Mouse (Mus musculus) MEL (cell line): ENCODE measurements around the gene Vdr. TPM values are rescaled to one million over a fixed set of nuclear protein-coding genes. Genes with fewer than 3 reads are reported as not detected.

Experiments
- DNase-seq: peaks from one replicate; pipeline ENCODE4 v3.0.0; 2011; ENCODE audit warnings: low read depth, low spot score
- H3K27ac ChIP-seq: 2 replicates; pipeline ENCODE4 v1.5.1; 2012; ENCODE audit warnings: low read depth, mild to moderate bottlenecking, control low read depth, low read length, moderate library complexity; ENCODE audit not compliant: control insufficient read depth
- H3K27me3 ChIP-seq, 2 experiments: fragments of 150-350 bp in 1 of 2; sonication (generic) in 1 of 2; 2 replicates each; pipeline ENCODE4 v1.6.1; 2012; ENCODE audit warnings: low read length in 2 of 2, mild to moderate bottlenecking in 2 of 2, improper control_type of control experiment in 1 of 2, moderate library complexity in 1 of 2; ENCODE audit not compliant: insufficient read depth in 2 of 2, control insufficient read depth in 1 of 2
- H3K36me3 ChIP-seq, 2 experiments: 2 replicates each; pipeline ENCODE4 v1.6.1; 2012 to 2014; ENCODE audit warnings: low read length in 2 of 2, improper control_type of control experiment in 1 of 2, inconsistent platforms in 1 of 2, mild to moderate bottlenecking in 1 of 2; ENCODE audit not compliant: insufficient read depth in 2 of 2, control insufficient read depth in 1 of 2
- H3K4me1 ChIP-seq, 2 experiments: fragments of 150-350 bp in 1 of 2; sonication (generic) in 1 of 2; 2 replicates each; pipeline ENCODE4 v1.6.1; 2012; ENCODE audit warnings: low read length in 2 of 2, improper control_type of control experiment in 1 of 2, mild to moderate bottlenecking in 1 of 2; ENCODE audit not compliant: insufficient read depth in 2 of 2, control insufficient read depth in 1 of 2
- H3K4me3 ChIP-seq, 2 experiments: fragments of 150-350 bp in 1 of 2; sonication (generic) in 1 of 2; 2 replicates each; pipeline ENCODE4 v1.5.1; 2012; ENCODE audit warnings: low read depth in 2 of 2, low read length in 2 of 2, mild to moderate bottlenecking in 2 of 2, moderate library complexity in 2 of 2, control low read depth in 1 of 2, improper control_type of control experiment in 1 of 2; ENCODE audit not compliant: control insufficient read depth in 1 of 2, insufficient read depth in 1 of 2
- H3K79me2 ChIP-seq: 2 replicates; pipeline ENCODE4 v1.6.1; 2012; ENCODE audit warnings: mild to moderate bottlenecking, low read length, moderate library complexity; ENCODE audit not compliant: control insufficient read depth, poor library complexity, insufficient read depth
- H3K9ac ChIP-seq: 2 replicates; pipeline ENCODE4 v1.6.1; 2012; ENCODE audit warnings: low read depth, mild to moderate bottlenecking, control low read depth, low read length, moderate library complexity; ENCODE audit not compliant: control insufficient read depth, poor library complexity, severe bottlenecking
- H3K9me3 ChIP-seq: fragments of 150-350 bp; sonication (generic); replicated peaks from 2 replicates; pipeline ENCODE4 v1.6.1; 2012; ENCODE audit warnings: mild to moderate bottlenecking, low read length, improper control_type of control experiment, moderate library complexity; ENCODE audit not compliant: insufficient read depth
- BHLHE40 ChIP-seq: IDR thresholded peaks from 2 replicates; pipeline ENCODE4 v1.6.1; 2012; ENCODE audit warnings: low read depth, mild to moderate bottlenecking, inconsistent platforms, low read length, improper control_type of control experiment, borderline replicate concordance
- CHD1 ChIP-seq: IDR thresholded peaks from 2 replicates; pipeline ENCODE4 v1.6.1; 2012; ENCODE audit warnings: low read depth, mild to moderate bottlenecking, inconsistent platforms, low read length, improper control_type of control experiment
- CHD2 ChIP-seq: IDR thresholded peaks from 2 replicates; pipeline ENCODE4 v1.6.1; 2011; ENCODE audit warnings: low read length, improper control_type of control experiment
- CTCF ChIP-seq, 3 experiments: IDR thresholded peaks in 2 of 3; conservative IDR thresholded peaks in 1 of 3; 2 replicates each; pipeline ENCODE4 v1.5.1; 2011 to 2012; ENCODE audit warnings: low read length in 3 of 3, low read depth in 2 of 3, mild to moderate bottlenecking in 2 of 3, improper control_type of control experiment in 1 of 3, inconsistent platforms in 1 of 3, mixed read lengths in 1 of 3, moderate library complexity in 1 of 3; ENCODE audit not compliant: control insufficient read depth in 1 of 3, insufficient read depth in 1 of 3, poor library complexity in 1 of 3, severe bottlenecking in 1 of 3
- E2F4 ChIP-seq: IDR thresholded peaks from 2 replicates; pipeline ENCODE4 v1.6.1; 2011; ENCODE audit warnings: low read depth, low read length, improper control_type of control experiment, borderline replicate concordance
- ELF1 ChIP-seq: IDR thresholded peaks from 2 replicates; pipeline ENCODE4 v1.6.1; 2014; ENCODE audit warnings: low read depth, mild to moderate bottlenecking, inconsistent platforms, low read length, improper control_type of control experiment, moderate library complexity
- EP300 ChIP-seq, 2 experiments: IDR thresholded peaks; 2 replicates each; pipeline ENCODE4 v1.6.1; 2011; ENCODE audit warnings: improper control_type of control experiment in 2 of 2, low read length in 2 of 2, low read depth in 1 of 2, mild to moderate bottlenecking in 1 of 2
- ETS1 ChIP-seq: IDR thresholded peaks from 2 replicates; pipeline ENCODE4 v1.6.1; 2012; ENCODE audit warnings: low read depth, mild to moderate bottlenecking, inconsistent platforms, low read length, improper control_type of control experiment, moderate library complexity
- GABPA ChIP-seq: IDR thresholded peaks from 2 replicates; pipeline ENCODE4 v1.6.1; 2012; ENCODE audit warnings: low read depth, mild to moderate bottlenecking, inconsistent platforms, low read length, improper control_type of control experiment, moderate library complexity
- GATA1 ChIP-seq: IDR thresholded peaks from 2 replicates; pipeline ENCODE4 v1.6.1; 2011; ENCODE audit warnings: low read depth, low read length, improper control_type of control experiment
- HCFC1 ChIP-seq: IDR thresholded peaks from 2 replicates; pipeline ENCODE4 v1.6.1; 2012; ENCODE audit warnings: low read depth, mild to moderate bottlenecking, inconsistent platforms, low read length, improper control_type of control experiment, moderate library complexity
- JUND ChIP-seq: IDR thresholded peaks from 2 replicates; pipeline ENCODE4 v1.6.1; 2011; ENCODE audit warnings: low read depth, mild to moderate bottlenecking, improper control_type of control experiment, low read length
- KAT2A ChIP-seq: conservative IDR thresholded peaks from 2 replicates; pipeline ENCODE4 v1.6.1; 2012; ENCODE audit warnings: low read depth, low read length, improper control_type of control experiment, inconsistent platforms
- MAFK ChIP-seq: IDR thresholded peaks from 2 replicates; pipeline ENCODE4 v1.6.1; 2011; ENCODE audit warnings: low read depth, mild to moderate bottlenecking, low read length, improper control_type of control experiment, borderline replicate concordance
- MAX ChIP-seq: IDR thresholded peaks from 2 replicates; pipeline ENCODE4 v1.6.1; 2011; ENCODE audit warnings: low read length, improper control_type of control experiment
- MAZ ChIP-seq: IDR thresholded peaks from 2 replicates; pipeline ENCODE4 v1.6.1; 2012; ENCODE audit warnings: low read depth, mild to moderate bottlenecking, inconsistent platforms, low read length, improper control_type of control experiment
- MEF2A ChIP-seq: IDR thresholded peaks from 2 replicates; pipeline ENCODE4 v1.6.1; 2014; ENCODE audit warnings: low read depth, mild to moderate bottlenecking, inconsistent platforms, low read length, improper control_type of control experiment; ENCODE audit not compliant: poor library complexity, insufficient replicate concordance, severe bottlenecking; ENCODE audit errors: extremely low read depth
- MXI1 ChIP-seq: IDR thresholded peaks from 2 replicates; pipeline ENCODE4 v1.6.1; 2011; ENCODE audit warnings: mild to moderate bottlenecking, low read depth, low read length, improper control_type of control experiment
- MYB ChIP-seq: IDR thresholded peaks from 2 replicates; pipeline ENCODE4 v1.6.1; 2011; ENCODE audit warnings: mild to moderate bottlenecking, low read depth, low read length, improper control_type of control experiment
- MYC ChIP-seq: IDR thresholded peaks from 2 replicates; pipeline ENCODE4 v1.6.1; 2011; ENCODE audit warnings: low read depth, mild to moderate bottlenecking, low read length, improper control_type of control experiment, moderate library complexity
- NELFE ChIP-seq: IDR thresholded peaks from 2 replicates; pipeline ENCODE4 v1.6.1; 2011; ENCODE audit warnings: low read depth, low read length, improper control_type of control experiment
- NRF1 ChIP-seq: IDR thresholded peaks from 2 replicates; pipeline ENCODE4 v1.6.1; 2014; ENCODE audit warnings: low read depth, mild to moderate bottlenecking, inconsistent platforms, low read length, improper control_type of control experiment, moderate library complexity; ENCODE audit not compliant: poor library complexity, insufficient read depth, severe bottlenecking
- POLR2AphosphoS2 ChIP-seq: IDR thresholded peaks from 2 replicates; pipeline ENCODE4 v1.6.1; 2011; ENCODE audit warnings: low read length, improper control_type of control experiment
- POLR2AphosphoS5 ChIP-seq: IDR thresholded peaks from 2 replicates; pipeline ENCODE4 v1.6.1; 2012; ENCODE audit warnings: low read depth, borderline replicate concordance, mild to moderate bottlenecking, inconsistent platforms, low read length, moderate library complexity, mixed read lengths
- RAD21 ChIP-seq: IDR thresholded peaks from 2 replicates; pipeline ENCODE4 v1.6.1; 2011; ENCODE audit warnings: mild to moderate bottlenecking, low read depth, low read length, improper control_type of control experiment
- SIN3A ChIP-seq: IDR thresholded peaks from 2 replicates; pipeline ENCODE4 v1.6.1; 2012; ENCODE audit warnings: low read length, improper control_type of control experiment, inconsistent platforms
- SMC3 ChIP-seq: IDR thresholded peaks from 2 replicates; pipeline ENCODE4 v1.6.1; 2011; ENCODE audit warnings: low read depth, low read length, improper control_type of control experiment
- TAL1 ChIP-seq: IDR thresholded peaks from 2 replicates; pipeline ENCODE4 v1.6.1; 2012; ENCODE audit warnings: mild to moderate bottlenecking, inconsistent platforms, low read length, moderate library complexity, mixed read lengths
- TBP ChIP-seq: IDR thresholded peaks from 2 replicates; pipeline ENCODE4 v1.8.0; 2011; ENCODE audit warnings: low read depth, low read length, improper control_type of control experiment
- TCF12 ChIP-seq: IDR thresholded peaks from 2 replicates; pipeline ENCODE4 v1.6.1; 2014; ENCODE audit warnings: low read depth, mild to moderate bottlenecking, inconsistent platforms, low read length, improper control_type of control experiment, moderate library complexity
- UBTF ChIP-seq: IDR thresholded peaks from 2 replicates; pipeline ENCODE4 v1.6.1; 2012; ENCODE audit warnings: low read depth, mild to moderate bottlenecking, inconsistent platforms, low read length, improper control_type of control experiment, moderate library complexity, borderline replicate concordance; ENCODE audit not compliant: insufficient read depth
- USF1 ChIP-seq: IDR thresholded peaks from 2 replicates; pipeline ENCODE4 v1.6.1; 2014; ENCODE audit warnings: low read depth, mild to moderate bottlenecking, inconsistent platforms, low read length, improper control_type of control experiment, moderate library complexity
- USF2 ChIP-seq, 2 experiments: IDR thresholded peaks; 2 replicates each; pipeline ENCODE4 v1.6.1; 2011 to 2012; ENCODE audit warnings: improper control_type of control experiment in 2 of 2, low read length in 2 of 2, borderline replicate concordance in 1 of 2, inconsistent platforms in 1 of 2, low read depth in 1 of 2, mild to moderate bottlenecking in 1 of 2; ENCODE audit not compliant: insufficient read depth in 1 of 2
- ZC3H11A ChIP-seq: IDR thresholded peaks from 2 replicates; pipeline ENCODE4 v1.6.1; 2012; ENCODE audit warnings: low read depth, mild to moderate bottlenecking, inconsistent platforms, low read length, improper control_type of control experiment
- ZKSCAN1 ChIP-seq: IDR thresholded peaks from 2 replicates; pipeline ENCODE4 v1.6.1; 2012; ENCODE audit warnings: low read depth, mild to moderate bottlenecking, inconsistent platforms, low read length, improper control_type of control experiment, moderate library complexity
- ZMIZ1 ChIP-seq: IDR thresholded peaks from 2 replicates; pipeline ENCODE4 v1.6.1; 2012; ENCODE audit warnings: low read depth, mild to moderate bottlenecking, inconsistent platforms, low read length, improper control_type of control experiment, moderate library complexity
- polyA plus RNA-seq, 2 experiments: library from polyadenylated mRNA; stranded (reverse) in 1 of 2; unstranded in 1 of 2; fragments of >175 nt in 1 of 2; fragments of >200 nt in 1 of 2; gene quantifications; 2 replicates each; pipeline versions ENCODE4 v1.2.1 to v1.2.4; 2012; ENCODE audit warnings: low replicate concordance in 2 of 2, low read depth in 1 of 2; ENCODE audit not compliant: insufficient read length in 2 of 2, insufficient read depth in 1 of 2, missing spikeins in 1 of 2
- total RNA-seq: library from RNA; depleted of rRNA; stranded (reverse); fragments of 300-350 nt; gene quantifications from 2 replicates; pipeline ENCODE4 v1.2.3, GENCODE M21; 2012

Gene Vdr
- total and polyA plus RNA-seq, 3 experiments: 0.54 to 1.9 TPM; not detected in 1

DNA sequence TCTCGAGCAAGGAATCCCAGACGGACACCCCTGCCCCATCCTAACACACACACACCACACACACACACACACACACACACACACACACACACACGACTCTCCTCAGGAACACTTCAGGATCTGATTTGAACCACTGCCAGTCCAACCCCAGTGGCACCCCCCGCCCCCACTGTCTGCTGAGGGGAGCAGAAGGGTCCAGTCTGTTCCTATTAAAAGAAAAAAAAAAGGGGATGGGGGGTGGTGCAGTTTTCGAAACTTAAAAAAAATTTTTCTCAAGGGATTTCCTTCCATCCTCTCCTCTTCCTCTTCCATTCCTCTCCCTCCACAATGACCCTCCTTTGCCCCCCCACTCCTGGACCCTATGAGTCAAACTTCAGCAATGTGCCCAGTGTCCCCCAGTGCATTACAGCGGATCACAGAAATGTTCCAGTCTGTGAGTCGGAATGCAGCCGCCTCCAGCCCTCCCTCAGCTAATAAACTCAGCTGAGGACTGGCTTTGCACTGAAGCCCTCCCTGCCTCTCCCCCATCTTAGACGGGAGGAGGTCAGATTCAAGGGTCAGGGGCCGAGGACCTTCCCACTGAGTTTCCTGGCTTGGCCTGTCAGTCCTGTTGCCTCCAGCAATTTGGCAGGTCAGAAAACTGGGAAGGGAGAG lies 78.3 kb downstream of the Vdr start:
- H3K27ac ChIP-seq: peak overlapping the region; percentile 72
- H3K36me3 ChIP-seq: peaks cover 31 to 54% of the 10 kb centered on the region in 2 experiments
- H3K4me3 ChIP-seq: peak overlapping the region; percentile 63 to 70
- H3K4me1 ChIP-seq: peaks cover 34 to 68% of the 10 kb centered on the region in 2 experiments
- no peaks in the 10 kb centered on the region for H3K27me3 ChIP-seq
- H3K79me2 ChIP-seq: peaks cover 95% of the 10 kb centered on the region
- no peaks in the 10 kb centered on the region for H3K9me3 ChIP-seq
- no peak for DNase-seq
- H3K9ac ChIP-seq: peak overlapping the region; percentile 82
- no peak for TF ChIP-seq BHLHE40
- no peak for TF ChIP-seq MYC
- TF ChIP-seq TAL1: no peak
- no peak for TF ChIP-seq GABPA
- TF ChIP-seq UBTF: no peak
- TF ChIP-seq USF1: no peak
- no peak for TF ChIP-seq POLR2AphosphoS5
- 0 out of 2 replicates have a peak, but pooled peaks have one; percentile 4 for TF ChIP-seq MEF2A
- peak; percentile 29; the same call in 1 of the 2 replicates for TF ChIP-seq TCF12
- TF ChIP-seq MYB: no peak
- TF ChIP-seq HCFC1: no peak
- TF ChIP-seq SIN3A: 0 out of 2 replicates have a peak, but pooled peaks have one; percentile 14
- 0 out of 2 replicates have a peak, but pooled peaks have one; percentile 47 for TF ChIP-seq POLR2AphosphoS2
- TF ChIP-seq E2F4: no peak
- TF ChIP-seq CHD2: no peak
- TF ChIP-seq RAD21: no peak
- no peak for TF ChIP-seq SMC3
- no peak for TF ChIP-seq JUND
- TF ChIP-seq KAT2A: no peak
- peak; percentile 15; the same call in 1 of the 2 replicates for TF ChIP-seq ZKSCAN1
- no peak for TF ChIP-seq USF2 (IDR thresholded peaks at IDR 0.05; ENCODE audit: borderline replicate concordance in 1 of 2, insufficient read depth in 1 of 2, low read depth in 1 of 2, low read length in 2 of 2)
- no peak for TF ChIP-seq CTCF (IDR thresholded peaks at IDR 0.05 in 2 of 3, conservative IDR thresholded peaks at IDR 0.05 in 1 of 3; ENCODE audit: control insufficient read depth in 1 of 3, insufficient read depth in 1 of 3, low read depth in 2 of 3, low read length in 3 of 3, poor library complexity in 1 of 3, severe bottlenecking in 1 of 3)
- TF ChIP-seq EP300 (IDR thresholded peaks at IDR 0.05; ENCODE audit: low read depth in 1 of 2, low read length in 2 of 2): 0 out of 4 replicates have a peak, but pooled peaks of 1 of the 2 experiments have one; percentile 28
- TF ChIP-seq CHD1: no peak
- TF ChIP-seq ZMIZ1: no peak; the same call in 1 of the 2 replicates
- no peak; the same call in 1 of the 2 replicates for TF ChIP-seq ETS1
- no peak for TF ChIP-seq NRF1
- no peak for TF ChIP-seq MXI1
- peak; percentile 50; the same call in 1 of the 2 replicates for TF ChIP-seq MAZ
- TF ChIP-seq ELF1: no peak
- no peak for TF ChIP-seq TBP
- TF ChIP-seq ZC3H11A: no peak
- TF ChIP-seq MAX: no peak
- TF ChIP-seq GATA1: no peak
- no peak for TF ChIP-seq MAFK
- TF ChIP-seq NELFE: no peak
